Mouse (Mus musculus): ENCODE results near the gene Pcsk2. TPM values are rescaled to one million over a fixed set of nuclear protein-coding genes. Genes with fewer than 3 reads are reported as not detected.

Gene Pcsk2
- total RNA-seq, 2 experiments from 2014 or later = not detected

DNA sequence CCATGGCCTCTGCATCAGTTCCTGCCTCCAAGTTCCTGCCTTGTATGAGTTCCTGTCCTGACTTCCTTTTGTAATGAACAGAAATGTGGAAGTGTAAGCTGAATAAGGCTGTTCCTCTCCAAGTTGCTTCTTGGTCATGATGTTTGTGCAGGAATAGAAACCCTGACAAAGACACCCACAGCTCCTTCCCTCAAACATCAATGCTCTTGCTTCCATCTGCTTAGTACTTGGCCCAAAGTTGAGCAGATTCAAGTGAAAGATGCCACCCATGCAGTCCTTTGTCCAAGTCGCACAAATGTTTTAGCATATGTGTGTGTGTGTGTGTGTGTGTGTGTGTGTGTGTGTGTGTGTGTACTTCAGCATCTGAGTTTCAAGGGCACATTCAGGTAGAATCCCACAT lies 97.3 kb downstream of the Pcsk2 start:
- no peak for DNase-seq
- intact Hi-C loops (cut with DNase I) = no loop called here

DNA sequence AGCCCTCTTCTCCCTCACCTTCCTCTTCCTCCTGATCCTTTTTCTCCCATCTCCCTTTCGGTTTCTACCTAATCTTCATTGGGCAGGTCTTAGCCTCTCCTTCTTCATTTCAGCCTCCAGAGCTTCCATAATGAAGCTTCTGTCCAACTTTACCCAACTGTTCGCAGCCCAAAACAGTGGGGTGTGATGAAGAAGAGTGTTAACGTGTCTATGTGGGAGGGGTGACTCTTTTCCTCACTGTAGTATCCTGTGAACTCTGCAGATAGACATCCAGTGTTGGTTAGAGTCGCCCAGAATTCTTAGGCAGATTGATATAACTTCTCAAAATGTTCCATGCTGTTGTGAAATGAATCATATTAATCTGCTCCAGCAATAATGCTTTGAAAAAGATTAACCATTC lies 98.4 kb downstream of the Pcsk2 start:
- intact Hi-C loops (cut with DNase I) = no loop called here
- DNase-seq = no peak

DNA sequence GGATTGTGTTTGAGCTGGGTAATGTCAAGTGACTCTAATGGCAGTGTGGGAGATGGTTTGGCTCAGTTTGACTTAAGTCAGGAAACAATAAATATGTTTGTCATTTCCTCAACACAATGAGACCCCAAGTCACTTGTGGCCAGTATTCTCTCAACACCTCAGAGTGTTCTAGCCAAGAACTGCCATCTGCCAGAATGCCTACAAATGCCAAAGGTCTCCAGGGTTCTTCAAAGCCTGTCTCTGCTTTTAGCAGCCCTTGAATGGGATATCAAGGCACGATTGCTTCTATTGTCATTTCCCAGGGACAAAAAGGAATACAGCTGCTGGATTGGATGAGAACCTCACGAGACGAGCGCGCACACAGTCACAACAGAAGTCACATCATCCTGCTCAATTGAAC lies 100.0 kb downstream of the Pcsk2 start:
- intact Hi-C loops (cut with DNase I) = no loop called here
- DNase-seq = no peak

DNA sequence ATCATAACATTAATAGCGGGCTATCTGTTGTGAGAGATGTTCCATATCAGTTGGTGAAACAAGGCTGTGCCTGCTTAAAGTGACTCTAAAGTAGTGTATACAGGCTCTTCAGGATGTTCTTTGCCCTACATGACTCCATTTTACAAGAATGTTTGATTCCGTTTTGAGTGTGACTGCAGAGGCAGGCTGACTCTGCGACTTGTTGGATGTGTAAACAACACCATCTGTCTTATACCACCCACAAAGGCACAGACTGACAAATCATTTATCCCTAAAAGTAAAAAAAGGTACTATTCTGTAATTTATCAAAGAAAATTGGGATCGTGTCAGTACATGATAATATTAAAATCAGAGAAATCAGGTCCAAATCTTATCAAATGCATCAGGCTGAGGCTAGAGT lies 108.7 kb downstream of the Pcsk2 start:
- intact Hi-C loops (cut with DNase I) = no loop called here
- DNase-seq = no peak

DNA sequence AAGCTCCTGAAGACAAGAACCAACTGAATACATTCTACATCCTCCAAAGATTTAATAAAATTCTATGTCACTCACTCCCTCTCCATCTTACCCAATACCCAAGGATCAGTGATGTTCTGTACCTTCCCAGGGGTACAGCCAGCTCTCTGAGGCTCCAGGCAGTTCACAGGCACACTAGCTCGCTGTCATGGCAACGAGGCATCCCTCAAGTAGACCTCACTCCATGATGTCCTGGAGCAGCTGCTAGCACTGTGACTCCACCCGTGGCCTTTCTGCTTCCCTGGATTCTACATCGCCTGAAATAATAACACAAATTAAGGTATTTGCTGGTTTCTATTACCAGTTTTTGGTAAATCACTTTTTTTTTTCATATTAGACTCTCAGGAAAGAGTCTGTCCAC lies 111.0 kb downstream of the Pcsk2 start:
- intact Hi-C loops (cut with DNase I) = no loop called here

DNA sequence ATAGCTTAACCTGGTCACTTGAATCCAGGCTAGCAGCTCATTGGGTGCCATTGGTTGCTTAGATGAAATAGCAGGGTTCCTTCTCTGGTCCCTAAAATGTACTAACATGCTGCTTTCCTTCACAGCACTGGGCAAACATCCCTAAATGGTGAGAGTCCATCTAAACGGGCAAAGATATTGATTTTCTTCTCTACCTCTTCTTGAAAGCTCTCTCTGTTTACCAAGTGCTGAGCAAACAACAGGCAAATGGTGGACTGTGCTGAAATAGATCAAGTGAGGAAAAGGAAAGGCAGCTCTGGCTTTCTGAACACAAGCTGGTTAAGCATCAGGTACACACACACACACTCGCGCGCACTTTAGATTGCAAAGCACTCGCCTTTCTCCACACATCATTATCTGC lies 120.8 kb downstream of the Pcsk2 start:
- intact Hi-C loops (cut with DNase I) = no loop called here
- no peak for DNase-seq

More for the DNA sequence above, 111.0 kb downstream of the Pcsk2 start:
- DNase-seq = no peak

DNA sequence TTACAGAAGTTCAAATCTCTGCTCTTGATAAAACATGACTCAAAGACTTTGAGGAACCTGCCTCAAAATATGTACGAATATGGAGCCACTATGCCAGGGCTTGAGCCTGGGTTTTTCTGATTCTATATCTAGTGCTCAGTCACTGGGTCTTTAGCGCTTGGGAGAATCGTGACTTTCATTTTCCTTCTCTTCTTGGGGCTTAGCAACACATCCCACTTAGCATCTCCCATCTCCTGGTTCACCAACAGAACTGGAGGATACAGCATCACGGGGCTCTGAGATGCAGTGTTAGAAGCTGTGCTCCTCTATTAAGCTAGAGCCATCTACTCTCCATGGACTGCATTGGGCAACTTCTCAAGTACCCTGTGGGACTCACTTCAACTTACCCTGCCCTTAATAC lies 131.9 kb downstream of the Pcsk2 start:
- intact Hi-C loops (cut with DNase I) = no loop called here
- no peak for DNase-seq

DNA sequence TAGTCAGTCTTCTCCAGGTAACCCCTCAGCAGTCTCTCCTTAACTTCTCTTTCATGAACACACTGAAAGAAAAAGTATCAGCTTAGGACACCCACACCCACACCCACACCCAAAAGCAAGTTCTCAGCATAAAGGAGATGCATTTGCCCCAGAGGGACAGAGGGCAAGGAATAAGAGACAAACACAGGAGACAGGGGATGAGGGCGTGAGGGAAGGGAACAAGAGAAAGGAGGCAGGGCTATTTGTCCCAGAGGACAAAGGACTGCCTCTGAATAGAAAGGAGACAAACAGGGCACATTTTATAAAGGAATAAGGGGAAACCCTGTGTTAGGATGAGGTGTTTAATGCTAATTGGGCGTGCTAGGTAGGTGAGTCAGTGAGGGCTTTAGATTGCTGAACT lies 133.6 kb downstream of the Pcsk2 start:
- intact Hi-C loops (cut with DNase I) = no loop called here

DNA sequence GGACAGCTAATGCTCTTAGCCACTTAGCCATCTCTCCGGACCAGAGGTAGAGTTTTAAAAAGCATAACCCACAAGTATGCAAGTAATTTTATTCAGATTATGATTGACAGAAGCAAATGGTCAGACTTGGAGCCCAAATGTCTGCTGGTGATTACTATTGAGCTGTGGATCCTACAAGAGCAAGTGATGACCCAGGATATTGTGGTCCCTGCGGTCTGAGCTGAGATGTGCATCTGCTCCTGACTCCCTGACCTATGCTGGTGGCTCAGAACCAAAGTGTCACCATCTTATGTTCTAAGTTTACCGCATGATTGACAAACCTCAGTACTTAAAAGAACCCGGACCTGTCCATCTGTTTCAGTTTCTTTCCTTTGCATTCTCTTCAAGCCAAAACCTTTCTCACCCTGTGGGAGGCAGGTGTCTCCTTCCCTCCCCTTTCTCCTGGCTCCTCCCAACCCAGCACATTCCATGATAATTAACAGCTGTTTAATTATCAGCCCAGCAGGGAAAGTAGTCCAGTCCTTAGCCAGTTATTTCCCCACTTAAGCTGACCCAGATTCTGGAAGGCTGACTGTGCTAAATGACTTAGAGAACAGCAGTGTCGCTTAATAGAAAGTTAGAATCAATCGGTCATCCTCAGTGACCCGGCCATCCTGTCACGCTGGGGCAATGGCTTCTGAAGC lies 136.1 kb downstream of the Pcsk2 start:
- no peak for DNase-seq
- intact Hi-C loops (cut with DNase I) = no loop called here

More for the DNA sequence above, 133.6 kb downstream of the Pcsk2 start:
- DNase-seq = no peak

DNA sequence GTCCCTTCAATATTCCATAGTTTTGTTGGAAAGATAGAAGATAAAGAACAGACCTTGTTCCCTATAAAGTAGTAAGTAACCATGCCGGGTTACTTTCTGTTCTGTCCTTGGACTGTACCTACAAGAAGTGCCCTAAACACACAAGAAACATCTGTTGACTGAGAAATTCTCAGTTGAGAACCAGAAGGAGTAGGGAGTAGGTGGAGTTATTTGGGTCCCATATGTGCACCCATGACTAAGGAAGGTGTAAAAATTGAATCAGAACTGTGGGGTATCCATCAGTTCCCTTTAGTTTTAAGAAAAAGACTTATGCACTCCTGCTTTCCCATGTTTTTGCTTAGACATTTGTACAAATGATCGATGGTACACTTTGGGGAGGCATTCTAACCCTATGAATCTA lies 137.6 kb downstream of the Pcsk2 start:
- no peak for DNase-seq
- intact Hi-C loops (cut with DNase I) = no loop called here

DNA sequence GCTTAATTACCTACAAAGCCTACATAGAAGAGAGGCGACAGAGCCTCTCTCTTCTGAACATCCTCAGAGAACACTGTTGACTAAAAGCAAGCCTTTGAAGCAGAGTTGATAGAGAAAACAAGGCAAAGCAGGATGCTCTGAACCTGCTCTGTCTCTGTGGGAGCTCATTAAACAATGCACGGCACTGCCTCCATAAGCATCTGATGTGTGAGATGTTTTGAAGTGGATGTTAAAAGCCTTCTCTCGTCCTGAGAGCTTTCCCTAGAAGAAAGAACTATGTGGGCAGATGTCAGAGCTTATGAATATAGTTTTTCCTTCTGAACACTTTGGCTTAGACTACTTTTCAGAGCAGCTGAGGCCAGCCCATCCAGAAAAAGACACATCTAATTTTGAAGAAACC lies 145.3 kb downstream of the Pcsk2 start:
- intact Hi-C loops (cut with DNase I) = no loop called here

DNA sequence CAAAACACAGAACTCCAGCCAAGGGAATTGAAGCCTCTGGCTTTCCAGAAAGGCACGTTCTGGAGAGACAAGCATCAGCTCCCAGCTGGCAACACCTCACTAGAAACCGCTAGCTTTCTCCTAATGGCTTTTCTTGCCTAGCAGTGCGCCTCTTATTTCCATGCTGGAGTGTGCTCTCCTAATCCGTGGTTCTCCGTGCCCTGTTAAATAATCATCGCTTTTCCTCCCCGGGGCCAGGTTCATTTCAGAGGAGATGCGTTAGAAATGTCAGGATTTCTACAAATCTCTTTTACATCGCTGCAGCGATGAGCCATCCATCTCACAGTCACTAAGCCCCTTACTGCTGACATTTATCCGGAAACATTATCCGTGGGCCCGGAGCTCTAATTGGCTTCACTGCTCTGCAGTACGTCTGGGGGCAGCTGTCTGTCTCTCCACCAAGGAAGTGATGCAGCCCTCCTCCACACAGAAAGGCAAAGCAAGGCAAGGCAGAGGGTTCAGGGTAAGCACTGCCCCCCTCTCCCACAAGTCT lies 150.1 kb downstream of the Pcsk2 start:
- intact Hi-C loops (cut with DNase I) = no loop called here

More for the DNA sequence above, 145.3 kb downstream of the Pcsk2 start:
- DNase-seq = no peak

DNA sequence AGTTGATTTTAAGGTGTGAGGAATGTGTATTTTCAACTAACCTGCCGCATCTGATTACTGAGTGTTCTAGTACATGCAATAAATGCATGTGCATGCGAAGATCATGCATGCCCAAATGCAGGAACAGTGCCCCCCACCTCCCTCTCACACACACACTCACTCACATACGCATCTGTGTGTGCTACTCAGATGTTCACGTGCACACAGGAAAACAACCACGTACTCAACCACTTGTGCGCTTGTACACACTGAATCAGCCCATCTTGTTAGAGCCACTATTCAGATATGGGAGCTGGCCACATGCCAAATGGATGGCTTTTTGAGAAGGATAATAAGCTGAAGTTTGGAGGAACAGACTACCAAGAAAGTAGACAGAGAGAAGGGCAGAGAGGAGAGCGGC lies 150.7 kb downstream of the Pcsk2 start:
- intact Hi-C loops (cut with DNase I) = no loop called here
- DNase-seq = no peak

More for the DNA sequence above, 150.1 kb downstream of the Pcsk2 start:
- DNase-seq = no peak

DNA sequence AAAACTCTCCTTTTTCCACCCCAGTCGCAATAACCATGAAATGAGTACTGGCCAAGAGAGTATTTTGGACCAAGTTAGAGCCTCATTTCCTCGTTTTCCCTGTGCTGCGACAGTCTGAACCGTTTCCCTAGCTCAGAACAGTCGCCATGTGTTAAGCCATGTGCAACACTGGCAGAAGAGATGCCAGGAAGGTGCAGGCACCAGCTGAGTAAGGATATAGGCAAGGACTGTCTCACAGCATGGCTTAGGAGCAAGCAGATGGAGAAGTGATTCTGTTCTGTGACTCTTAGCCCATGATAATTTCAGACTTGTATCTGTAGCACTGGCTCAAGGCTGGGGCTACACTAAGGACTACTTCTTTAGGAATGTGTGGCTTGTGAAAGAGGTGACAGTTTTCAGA lies 155.2 kb downstream of the Pcsk2 start:
- no peak for DNase-seq
- intact Hi-C loops (cut with DNase I) = no loop called here

DNA sequence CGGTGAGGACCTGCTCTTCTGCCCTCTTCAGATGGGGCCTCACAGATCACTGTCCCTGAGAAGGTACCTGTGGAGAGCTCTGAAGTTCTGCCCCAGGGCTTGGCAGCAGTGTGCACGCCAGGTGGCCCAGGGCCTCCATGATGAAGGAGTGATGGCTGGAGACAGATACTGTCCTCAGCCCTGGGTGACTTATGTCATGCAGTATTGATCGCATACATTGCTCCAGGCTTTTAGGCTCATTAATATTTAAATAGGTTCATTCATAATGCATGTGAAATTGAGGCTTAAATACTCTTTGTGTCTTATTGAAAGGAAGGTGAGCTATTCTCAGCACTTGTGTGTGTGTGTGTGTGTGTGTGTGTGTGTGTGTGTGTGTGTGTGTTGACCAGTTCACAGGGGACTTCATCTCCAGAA lies 157.0 kb downstream of the Pcsk2 start:
- intact Hi-C loops (cut with DNase I) = no loop called here
- no peak for DNase-seq

DNA sequence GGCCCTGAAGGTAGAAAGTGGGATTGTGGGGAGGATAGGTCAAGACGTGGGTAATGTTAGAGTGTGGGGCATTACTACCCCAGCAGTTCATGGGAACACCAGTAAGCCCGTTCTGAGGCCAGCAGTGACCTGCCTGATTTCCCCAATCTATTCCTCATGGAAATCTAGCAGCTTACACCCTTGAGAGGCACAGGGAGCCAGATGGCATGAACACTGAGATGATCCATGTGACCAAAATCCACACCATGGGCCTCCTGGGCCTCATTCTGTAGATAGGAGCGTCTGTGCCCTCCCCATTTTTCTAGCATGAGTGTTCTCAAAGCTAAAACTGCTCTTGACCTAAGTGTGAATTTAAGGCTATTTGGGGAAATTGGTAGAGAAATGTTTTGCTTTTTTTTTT lies 162.2 kb downstream of the Pcsk2 start:
- intact Hi-C loops (cut with DNase I) = no loop called here

DNA sequence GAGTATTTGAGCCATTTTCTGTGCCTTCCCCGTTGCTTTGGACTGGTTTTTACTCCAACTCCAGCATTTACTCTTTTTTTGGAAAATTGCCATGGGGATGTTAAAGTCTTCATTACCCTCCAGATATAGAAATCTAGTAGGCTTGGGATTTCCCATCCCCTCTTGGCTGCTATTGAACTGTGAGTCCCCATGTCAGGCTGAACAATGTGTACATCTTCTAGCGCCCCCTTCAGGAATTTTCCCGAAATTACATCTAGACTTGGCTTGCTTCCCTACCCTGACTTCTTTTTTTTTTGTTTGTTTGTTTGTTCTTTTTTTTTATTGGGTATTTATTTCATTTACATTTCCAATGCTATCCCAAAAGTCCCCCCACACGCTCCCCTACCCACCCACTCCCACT lies 163.3 kb downstream of the Pcsk2 start:
- intact Hi-C loops (cut with DNase I) = no loop called here
- DNase-seq = no peak

More for the DNA sequence above, 162.2 kb downstream of the Pcsk2 start:
- no peak for DNase-seq

DNA sequence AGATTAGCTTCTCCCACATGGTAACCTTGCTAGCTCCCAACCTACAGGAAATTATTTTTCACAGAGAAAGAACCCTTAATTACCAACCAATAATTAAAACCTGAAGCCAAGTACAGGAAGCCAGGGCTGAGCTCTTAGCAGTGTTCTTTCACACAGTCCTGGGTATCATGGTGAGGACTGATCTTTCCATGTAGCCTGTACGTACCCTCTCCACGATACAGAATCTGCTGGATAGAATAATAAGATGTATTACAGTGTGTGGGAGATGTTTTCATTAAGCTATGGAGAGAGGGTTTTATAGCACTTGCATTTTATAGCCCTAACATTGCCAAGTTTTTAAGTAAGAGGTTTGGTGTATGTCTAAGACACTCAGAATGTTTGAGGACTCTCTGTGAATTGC lies 164.0 kb downstream of the Pcsk2 start:
- intact Hi-C loops (cut with DNase I) = no loop called here
- DNase-seq = no peak

DNA sequence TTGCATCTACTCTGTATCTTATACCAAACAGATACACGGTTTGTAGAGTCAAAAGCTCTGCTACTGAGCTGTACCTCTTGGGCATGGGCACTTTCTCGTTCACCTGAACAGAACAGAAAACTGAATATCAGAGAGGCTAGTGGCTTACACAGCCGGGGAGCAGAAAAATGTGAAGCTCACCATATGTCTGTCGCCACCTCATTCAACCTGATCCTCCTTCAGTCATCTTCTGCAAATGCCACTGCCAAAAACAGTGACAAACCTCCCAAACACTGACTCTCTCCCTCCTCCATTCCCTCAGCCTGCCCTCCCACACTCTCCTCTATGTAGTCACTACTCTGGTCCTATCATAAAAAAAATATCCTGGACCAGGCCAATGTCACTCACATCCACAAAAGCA lies 165.9 kb downstream of the Pcsk2 start:
- DNase-seq = no peak
- intact Hi-C loops (cut with DNase I) = no loop called here

DNA sequence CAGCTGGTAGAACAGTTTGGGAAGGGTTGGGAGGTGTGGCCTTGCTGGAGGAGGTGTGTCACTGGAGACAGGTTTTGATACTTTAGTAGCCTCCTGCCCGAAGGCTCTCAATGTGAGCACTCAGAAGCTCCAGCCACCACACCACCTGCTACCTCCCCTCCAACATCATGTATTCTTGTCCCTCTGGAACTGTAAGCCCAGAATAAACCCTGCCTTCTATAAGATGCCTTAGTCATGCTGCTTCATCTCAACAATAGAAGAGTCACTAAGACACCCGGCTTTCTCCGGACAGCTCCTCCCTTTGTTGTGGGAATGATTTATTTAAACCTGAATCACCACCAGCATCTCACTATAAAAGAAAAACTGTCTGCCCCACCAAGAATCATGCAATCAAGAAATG lies 166.9 kb downstream of the Pcsk2 start:
- no peak for DNase-seq
- intact Hi-C loops (cut with DNase I) = no loop called here

DNA sequence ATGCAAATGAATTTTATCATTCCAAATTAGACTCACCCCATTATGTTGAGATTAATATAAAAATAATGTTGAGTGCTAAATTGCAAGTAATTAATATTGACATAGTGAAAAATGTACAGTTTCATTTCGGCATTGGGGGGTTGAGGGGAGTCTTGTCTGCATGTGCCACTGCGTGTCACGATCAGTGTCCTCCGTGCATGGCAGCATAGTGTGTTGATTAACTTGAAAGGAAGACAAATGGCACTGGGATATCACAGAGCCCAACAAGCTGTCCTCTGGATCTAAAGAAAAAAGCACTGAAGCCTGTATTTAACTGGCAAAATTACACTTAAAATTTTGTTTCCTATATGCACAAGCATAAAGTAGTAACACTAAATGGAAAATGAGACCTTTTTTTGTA lies 167.9 kb downstream of the Pcsk2 start:
- intact Hi-C loops (cut with DNase I) = no loop called here
- no peak for DNase-seq

DNA sequence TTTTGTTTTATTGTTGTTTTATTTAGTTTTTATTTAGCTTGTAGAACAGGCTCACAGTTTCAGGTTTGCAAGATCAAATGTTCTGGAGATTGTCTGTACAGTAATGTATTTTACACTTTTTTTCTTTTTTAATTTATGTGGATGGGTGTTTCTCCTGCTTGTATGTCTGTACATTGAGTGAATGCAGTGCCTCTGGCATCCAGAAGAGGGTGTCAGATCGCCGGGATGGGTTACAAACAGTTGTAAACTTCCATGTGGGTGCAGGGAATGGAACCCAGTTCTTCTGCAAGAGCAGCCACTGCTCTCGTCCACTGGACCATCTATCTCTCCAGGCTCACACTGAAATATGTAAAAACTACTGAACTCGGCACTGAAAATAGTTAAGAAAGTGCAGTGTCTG lies 169.2 kb downstream of the Pcsk2 start:
- intact Hi-C loops (cut with DNase I) = no loop called here
- no peak for DNase-seq

DNA sequence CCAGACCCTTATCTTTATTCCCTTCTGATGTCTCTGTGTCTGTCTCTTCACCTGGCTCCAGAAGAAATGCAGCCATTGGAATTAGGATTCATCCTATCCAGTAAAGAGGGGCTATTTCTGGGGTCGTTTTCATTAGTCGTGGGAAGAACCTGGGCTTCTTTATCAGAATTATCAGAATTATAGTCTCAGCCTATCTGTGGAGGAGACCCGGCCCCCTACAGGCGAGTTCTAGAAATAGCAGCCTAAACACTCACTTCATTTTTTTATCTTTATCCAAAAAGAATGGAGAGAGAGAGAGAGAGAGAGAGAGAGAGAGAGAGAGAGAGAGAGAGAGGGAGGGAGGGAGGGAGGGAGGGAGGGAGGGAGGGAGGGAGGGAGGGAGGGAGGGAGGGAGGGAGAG lies 177.3 kb downstream of the Pcsk2 start:
- DNase-seq = no peak

More for the DNA sequence above, 177.3 kb downstream of the Pcsk2 start:
- intact Hi-C loops (cut with DNase I) = no loop called here

Measured in heart, postnatal 36 days (tissue).